Mouse (Mus musculus) mature B cell (primary cell): ENCODE data around the gene Kctd11.

Experiments
- in situ Hi-C: fragments of 300-500 bp; cut with MboI; formaldehyde crosslinking; loops from 2 replicates; pipeline ENCODE4 v1.14.3; 2019

Kctd11 gene

DNA sequence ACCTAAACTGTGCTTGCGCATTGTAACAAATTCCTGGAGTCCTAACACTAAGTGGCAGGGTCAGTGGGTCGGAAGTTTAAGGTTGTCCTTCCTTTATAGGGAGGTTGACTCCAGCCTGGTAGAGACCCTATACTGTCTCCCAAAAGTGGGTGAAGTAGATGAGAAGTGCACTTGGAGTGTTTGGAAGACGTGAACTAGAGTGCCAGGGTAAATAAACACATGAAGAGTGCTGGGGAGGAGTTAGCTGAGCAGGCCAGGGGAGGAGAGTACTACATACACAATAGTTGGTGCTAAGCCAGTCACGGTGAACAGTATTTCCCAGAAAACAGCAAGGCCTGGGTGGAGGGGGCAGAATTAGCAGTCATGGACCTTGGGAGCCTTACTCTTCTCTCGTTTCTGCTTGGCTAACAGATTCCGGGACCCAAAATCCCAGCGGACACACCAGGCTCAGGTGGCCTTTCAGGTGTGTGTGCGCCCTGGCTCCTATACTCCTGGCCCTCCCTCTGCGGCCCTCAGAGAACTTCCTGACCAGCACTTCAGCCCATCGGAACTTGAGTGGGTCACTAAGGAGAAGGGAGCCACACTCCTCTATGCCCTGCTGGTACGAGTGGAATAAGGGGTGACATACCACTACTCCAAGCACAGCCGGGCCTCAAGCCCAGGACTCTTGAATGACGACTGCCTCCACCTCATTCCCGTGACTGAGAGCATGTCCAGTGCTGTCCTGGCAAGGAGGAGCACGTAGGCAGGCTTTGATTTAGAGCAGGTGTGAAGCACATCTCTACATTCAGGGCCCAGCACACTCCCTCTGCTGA, 31.7 kb upstream of the Kctd11 start:
- in situ Hi-C loops: no loop called here

DNA sequence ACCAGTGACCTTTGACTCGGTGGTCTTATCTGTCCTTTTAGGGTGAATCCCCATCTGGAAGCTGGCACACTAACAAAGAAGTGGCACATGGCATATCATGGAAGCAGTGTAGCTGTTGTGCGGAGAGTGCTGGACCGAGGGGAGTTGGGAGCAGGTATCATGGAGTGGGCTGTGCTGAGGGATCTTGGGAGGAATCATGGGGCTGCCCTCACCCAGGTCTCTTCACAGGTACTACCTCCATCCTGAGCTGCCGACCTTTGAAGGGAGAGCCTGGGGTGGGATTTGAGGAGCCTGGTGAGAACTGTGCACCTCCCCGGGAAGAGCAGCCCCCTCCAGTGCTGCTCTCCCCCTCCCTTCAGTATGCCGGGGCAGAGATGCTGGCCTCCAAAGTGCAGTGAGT, 30.5 kb upstream of the Kctd11 start:
- in situ Hi-C loops: no loop called here

DNA sequence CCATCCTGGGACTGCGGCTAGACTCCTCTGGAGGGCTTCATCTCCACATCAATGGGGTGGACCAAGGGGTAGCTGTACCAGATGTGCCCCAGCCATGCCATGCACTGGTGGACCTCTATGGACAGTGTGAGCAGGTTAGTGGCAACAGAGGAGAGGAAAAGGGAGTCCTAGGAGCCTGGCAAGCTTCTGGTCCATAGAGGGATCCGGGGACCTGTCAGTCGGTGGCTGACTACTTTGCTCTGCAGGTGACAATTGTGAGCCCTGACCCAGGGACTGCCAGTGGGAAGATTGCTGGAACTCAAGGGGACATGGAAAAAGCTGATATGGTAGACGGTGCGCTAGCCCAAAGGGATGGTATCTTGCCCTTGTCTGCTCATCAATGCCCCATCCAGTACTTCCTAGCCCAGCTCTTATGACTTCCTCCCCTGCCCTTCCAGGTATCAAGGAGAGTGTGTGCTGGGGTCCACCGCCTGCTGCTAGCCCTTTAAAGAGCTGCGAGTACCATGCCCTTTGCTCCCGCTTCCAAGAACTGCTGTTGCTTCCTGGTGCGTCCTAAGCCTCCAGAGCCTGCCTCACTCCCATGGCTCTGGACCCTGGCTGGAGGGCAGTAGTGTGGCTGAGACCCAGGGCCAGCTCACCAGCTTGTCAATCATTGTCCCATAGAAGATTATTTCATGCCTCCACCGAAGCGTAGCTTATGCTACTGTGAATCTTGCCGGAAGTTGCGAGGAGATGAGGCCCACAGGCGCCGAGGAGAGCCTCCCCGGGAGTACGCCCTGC, 29.8 kb upstream of the Kctd11 start:
- in situ Hi-C loops: no loop called here

DNA sequence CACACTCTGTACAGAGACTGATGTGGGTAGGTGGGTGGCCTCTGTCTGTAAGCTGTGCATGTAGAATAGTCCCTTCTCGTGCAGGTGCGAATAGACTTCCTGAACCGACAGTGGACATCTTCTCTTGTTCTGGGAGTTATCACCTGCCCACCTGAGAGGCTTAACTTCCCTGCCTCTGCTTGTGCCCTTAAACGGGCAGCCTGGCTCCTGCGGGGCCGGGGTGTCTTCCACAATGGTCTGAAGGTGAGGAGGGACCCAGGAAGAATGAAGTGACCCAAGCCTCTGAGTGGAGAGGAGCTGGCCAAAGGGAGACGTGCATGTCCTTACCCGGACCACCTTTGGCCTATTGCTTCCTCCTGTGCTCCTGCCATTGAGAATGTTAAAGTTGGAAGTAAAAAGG, 29.0 kb upstream of the Kctd11 start:
- in situ Hi-C loops: no loop called here

DNA sequence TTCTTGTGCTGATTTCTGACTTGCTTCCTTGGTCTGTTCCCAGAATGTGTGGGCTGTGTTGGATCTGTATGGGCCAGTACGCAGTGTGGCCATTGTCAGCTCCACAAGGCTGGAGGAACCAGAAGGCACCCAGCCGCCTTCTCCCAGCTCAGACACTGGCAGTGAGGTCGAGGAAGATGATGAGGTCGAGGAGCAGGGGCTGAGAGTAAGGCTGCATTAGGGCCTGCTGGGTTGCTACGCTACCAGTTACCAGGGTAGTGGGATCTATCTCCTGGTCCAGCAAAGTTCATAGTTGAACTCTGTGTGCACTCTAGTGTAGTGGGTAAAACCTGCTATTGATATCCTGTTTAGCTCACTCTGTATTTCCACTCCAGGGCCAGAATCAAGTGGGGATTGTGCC, 28.0 kb upstream of the Kctd11 start:
- in situ Hi-C loops: no loop called here

DNA sequence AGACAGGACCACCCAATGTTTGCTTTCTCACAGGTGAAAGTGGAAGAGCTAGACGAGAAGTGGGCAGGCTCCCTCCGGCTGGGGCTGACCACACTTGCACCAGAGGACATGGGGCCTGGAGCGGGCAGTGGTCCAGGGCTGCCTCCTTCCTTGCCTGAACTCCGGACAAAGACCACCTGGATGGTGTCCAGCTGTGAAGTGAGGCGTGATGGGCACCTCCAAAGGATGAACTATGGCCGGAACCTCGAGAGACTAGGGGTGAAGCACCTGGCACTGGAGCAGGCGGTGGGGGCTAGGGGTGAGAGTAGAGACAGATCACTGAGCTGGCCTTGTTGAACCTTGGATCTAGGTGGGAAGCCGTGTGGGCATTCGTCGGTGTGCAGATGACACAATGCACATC, 27.4 kb upstream of the Kctd11 start:
- in situ Hi-C loops: no loop called here

DNA sequence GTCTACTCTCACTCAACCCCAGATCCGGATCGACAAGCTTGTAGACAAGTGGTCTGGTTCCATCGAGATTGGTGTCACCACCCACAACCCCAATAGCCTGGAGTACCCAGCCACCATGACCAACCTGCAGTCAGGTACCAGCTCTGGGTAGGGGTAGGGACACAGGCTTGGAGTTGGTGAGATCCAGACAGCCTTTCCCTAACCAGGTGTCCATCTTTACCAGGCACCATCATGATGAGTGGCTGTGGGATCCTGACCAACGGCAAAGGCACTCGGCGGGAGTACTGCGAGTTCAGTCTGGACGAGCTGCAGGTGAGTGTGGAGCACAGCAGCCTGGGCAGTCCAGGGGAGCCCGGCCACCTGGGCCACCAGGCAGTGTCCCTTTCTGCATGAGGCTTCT, 23.1 kb upstream of the Kctd11 start:
- in situ Hi-C loops: no loop called here

DNA sequence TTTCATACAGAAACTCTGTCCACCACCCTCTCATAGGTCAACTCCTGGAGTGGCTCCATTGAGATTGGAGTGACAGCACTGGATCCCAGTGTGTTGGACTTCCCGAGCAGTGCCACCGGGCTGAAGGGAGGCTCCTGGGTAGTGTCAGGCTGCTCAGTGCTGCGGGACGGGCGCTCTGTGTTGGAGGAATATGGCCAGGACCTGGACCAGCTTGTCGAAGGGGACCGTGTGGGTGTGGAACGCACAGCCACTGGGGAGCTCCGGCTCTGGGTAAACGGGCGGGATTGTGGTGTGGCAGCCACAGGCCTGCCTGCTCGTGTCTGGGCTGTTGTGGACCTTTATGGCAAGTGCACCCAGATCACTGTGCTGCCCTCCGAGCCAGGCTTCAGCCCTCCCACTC, 21.8 kb upstream of the Kctd11 start:
- in situ Hi-C loops: no loop called here

DNA sequence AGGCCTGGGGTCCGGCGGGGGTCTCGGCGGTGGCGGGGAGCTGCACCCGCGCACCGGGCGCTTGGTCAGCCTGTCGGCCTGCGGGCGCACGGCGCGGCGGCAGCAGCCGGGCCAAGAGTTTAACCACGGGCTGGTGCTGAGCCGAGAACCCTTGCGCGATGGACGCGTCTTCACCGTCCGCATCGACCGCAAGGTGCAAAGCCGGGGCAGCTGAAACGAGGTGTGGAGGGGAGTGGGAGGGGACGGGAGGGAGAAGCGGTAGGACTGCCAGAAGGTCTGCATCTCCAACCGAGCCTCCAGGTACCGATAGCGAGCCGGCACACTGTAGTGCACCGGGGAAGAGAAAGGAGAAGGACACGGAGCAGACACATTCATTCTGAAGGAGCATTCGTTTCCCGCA, 20.8 kb upstream of the Kctd11 start:
- in situ Hi-C loops: no loop called here

DNA sequence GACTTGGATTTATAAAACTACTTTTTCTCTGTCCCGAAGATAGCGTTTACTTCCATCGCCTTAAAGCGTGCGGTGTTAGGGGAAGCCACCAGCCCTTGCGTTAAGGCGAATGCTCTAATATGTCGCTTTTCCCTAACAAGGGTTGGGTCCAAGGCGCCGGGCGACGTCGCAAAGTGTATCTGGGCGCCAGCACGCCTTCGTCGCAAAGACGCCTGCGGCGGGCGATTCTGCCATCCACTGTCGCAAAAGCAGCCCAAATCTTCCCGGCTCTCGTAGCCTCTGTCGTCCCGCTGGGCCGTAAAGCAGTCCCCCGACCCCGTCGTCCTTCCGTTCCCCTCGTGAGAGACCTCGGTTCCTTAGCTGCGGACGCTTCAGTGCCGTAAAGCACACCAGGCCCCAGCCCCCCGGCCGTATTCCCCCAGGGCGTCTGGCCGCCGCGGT, 20.2 kb upstream of the Kctd11 start:
- in situ Hi-C loops: no loop called here

DNA sequence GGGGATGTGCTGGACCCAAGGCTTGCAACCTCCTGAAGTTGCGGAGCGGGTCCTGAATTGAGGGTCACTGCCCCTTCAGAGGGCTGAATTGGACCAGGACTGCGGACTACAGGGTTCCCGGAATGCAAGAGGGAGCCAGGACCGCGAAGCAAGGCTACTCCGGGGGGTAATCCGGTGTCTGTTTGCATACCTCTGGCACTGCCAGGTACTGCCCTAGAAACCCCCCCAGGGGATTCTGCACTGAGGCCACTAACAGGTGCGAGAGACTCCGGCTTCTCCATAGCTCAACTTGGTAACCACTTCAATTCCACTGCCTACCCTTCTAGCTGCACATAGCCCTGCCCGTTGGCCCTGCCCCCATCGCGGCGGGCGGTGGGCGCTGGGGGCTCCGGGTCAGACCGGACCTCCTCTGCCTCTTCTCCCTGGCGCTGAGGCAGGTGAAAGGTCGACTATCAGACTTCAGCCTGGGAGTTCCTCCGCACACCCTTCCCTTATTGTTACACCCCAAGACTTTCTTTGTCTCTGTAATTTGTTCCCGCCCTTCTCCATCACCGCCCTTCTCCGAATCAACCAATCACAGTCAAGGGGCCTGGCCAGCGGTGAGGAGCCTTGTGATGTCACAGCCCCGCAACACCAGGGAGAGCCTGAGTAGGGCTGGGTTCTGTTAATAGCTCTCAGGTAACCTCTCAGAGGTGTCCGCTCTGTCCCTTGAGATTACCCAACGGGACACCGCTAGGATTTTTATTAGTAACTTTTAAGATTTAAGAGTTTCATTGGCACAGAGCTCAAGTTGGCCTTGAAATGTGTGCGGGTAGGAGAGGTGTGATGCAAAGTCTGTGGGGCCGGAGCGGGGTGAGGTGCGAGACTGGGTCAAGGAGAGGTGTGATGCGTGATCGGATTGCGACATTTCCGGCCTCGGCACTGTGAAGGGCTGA, 19.5 kb upstream of the Kctd11 start, which contains the start of the genes 2810408A11Rik and Neurl4:
2810408A11Rik (minus strand) TSS at position 517 of the 935 bp plus-strand sequence.
Neurl4 (plus strand) TSS at position 602 of the 935 bp plus-strand sequence.
- in situ Hi-C loops: no loop called here

DNA sequence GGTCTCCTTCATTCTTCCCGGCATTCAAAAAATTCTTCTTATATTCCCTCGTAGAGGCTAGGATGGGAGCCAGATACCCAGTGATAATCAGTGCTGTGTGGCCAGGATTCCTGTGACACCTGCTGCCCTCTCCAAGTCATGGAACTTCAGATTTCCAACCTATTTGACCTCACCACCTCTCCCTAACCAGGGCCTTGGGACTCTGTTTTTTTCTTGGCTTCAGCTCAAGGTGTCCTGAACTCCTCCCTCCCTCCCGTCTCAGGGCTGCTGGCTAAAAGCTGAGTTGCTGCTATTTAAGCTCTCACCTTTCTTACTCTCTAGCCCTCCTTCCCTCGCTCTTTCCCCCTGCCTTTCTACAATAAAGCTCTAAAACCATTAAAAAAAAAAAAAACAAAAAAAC, 18.7 kb upstream of the Kctd11 start:
- in situ Hi-C loops: no loop called here

DNA sequence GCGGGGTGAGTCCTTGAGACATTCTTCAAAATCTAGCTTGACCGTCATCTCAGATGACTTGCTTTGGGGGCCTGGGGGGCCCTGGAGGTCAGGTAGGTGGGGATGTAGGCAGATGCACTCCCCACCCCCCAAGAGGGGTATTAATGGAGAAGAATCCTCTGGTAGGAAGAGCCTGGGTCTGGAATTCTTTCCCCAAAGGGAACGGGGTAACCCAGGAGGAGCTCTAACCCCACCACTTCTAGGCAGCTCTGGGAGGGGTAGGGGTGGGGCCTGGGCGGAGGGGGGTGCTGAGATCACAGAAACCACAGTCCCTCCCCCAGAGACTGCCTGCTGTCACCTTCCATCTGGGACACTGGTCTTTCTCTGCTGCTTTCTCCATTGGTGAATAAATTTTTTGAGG, 14.1 kb upstream of the Kctd11 start, which contains the start of gene Acap1:
Acap1 (minus strand) TSS at position 249 of the 400 bp plus-strand sequence.
- in situ Hi-C loops: no loop called here

DNA sequence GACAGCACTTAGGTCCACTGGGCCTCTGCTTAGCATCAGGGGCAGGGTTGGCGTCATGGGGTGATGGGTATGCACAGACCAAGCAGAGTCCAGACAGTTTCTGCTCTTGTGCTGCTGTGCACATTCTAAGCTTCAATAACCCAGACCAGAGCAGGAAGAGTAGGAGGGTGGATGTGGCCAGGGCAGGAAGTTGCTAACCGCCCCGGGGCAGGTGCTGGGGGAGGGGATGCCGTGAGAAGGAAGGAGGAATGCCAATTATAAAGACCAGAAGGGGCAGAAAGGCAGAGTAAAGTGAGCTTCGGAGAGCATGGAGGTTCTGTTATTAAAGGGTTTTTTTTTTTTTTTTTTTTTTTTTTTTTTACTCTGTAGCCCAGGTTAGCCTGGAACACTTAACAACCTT, 13.5 kb upstream of the Kctd11 start:
- in situ Hi-C loops: no loop called here

DNA sequence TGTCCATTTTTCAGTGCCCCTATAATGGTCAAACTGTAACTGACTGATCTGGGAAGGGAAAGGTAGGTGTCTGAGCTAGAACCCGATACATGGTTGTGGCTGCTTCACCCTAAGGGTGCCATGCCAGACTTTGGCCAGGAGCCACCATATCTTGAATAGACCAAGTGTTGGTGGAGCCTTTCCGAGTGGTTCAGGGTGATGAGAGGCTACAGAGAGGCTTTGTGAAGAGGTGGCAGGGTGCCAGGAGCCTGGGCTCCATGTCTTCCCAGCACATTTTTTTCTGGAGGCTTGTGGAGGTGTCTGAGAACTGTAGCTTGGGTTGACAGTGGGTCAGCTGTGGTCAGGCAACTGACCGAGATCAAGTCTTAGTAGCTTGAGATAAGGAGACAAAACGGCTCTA, 10.3 kb upstream of the Kctd11 start:
- in situ Hi-C loops: no loop called here

DNA sequence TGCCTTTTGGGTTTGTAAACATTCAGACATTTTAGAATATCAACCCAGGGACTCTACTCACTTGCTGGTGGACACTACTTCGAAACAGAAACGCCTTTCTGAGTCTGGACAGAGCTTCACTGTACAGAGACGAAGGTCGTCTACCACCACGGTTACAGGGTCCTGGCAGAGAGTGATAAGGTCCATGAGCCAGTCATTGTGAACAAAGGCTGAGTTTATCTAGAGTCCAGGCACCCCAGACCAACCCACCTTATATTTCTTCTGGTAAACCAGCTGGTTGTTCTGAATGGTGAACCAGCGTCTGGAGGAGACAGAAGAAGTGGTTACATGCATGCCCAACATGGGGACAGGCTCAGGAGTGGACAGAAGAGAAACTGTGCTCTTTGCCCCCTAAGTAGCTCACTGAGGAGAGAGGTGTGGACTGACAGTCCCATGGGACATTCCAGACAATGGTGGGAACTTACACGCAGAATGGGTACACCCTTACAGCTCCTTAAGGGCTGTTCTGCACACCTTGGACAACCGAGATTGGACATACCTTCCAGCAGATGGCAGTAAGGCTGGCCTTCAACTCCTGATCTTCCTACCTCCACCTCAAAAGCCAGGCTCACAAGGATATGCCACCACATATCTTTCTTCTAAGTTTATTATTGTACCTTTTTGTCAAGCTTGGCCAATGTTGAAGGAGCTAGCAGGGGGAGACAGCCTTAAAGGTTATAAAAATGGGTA, 5.9 kb upstream of the Kctd11 start:
- in situ Hi-C loops: no loop called here

DNA sequence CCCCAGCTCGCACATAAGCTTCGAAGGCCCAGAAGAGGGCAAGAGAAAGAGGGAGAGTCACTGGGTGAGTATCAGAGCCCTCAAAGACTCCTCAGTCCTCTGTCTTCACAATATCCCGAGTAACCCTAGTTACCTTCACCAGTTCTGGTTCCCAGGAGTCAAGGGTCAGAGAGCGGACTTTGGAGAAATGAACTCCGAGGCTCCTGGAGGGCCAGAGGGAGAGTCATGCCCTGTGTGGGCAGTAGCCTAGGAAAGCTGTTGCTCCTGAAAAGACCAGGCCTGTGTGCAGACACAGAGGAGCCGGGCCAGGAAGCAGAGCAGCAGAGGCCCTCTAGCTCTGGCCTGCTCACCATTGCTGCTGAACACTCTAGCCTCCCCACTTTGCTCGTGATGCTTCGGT, 3.5 kb upstream of the Kctd11 start:
- in situ Hi-C loops: no loop called here

DNA sequence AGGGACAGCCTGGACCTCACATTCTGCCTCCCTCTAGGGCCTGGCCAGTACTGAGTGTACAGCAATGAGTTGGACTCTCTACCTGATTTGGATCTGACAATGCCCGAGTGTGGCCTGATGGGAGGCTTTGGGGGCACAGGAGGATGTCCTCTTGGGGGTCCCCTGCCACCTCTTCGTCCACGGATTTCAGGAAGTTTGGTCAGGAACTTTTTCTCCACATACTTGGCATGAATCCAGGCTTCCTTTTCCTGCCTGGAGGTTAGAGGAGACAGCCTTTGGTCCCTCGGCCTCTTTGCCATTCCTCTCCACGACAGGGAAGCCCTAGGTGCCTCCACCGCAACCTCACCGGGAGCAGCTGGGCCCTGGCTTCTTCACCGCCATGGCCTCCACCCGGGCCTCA, 3.0 kb upstream of the Kctd11 start:
- in situ Hi-C loops: no loop called here

DNA sequence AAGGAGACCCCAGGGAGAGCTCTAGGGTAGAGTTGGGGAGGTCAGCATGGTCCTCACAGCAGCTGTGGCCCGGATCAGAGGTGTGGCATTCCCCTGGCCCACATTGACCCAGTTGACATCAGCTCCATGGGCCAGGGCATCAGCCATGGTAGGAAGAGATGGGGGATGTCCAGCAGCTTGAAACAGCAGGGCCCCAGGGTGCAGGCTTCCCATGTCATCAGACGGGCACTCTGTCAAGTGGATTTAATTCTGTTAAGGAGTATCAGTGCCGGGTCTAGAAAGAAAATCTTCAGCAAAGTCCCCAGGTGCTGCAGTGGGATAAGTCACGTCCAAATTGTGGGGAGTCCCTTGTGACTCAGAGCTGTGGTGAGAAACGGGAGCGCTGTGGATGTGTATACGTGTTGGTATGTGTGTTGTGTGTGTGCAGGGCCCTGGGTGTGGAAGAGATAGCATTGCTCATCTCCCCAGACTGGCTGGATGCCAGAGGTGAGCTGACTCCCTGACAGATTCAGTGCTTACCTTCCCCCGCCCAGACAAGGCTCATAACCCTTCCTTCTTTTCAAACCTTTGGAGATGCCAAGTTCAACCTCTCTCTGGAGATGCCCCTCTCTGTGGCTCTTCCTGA, 2.4 kb upstream of the Kctd11 start:
- in situ Hi-C loops: no loop called here

DNA sequence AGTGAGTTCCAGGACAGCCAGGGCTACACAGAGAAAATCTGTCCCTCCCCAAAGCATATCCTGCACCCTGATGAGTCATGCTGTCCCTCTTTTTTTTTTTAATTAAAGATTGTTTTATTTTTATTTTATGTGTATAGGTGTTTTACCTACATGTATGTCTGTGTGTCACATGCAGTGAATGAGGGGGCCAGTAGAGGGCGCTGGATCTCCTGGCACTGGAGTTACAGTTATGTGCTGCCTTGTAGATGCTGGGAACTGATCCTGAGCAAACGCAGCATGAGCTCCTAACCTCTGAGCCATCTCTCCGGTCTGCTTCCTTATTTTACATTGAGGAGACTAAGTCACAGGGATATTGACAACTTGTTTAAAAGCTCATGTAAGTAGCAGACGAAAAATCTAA, 1.9 kb upstream of the Kctd11 start:
- in situ Hi-C loops: no loop called here
